Mouse (Mus musculus) adrenal gland, postnatal 36 days (tissue): Measurements from ENCODE around the gene Duox2. TPM values are rescaled to one million over a fixed set of nuclear protein-coding genes. Genes with fewer than 3 reads are reported as not detected.

Experiments
- DNase-seq, 2 experiments: peaks; one replicate each; pipeline ENCODE4 v3.0.0; 2021; ENCODE audit warnings: mixed read lengths in 1 of 2
- total RNA-seq, 2 experiments: library from RNA; stranded (reverse); gene quantifications; 2 replicates each; pipeline ENCODE4 v1.2.3; 2021

The Duox2 gene
- total RNA-seq, 2 experiments from 2014 or later: 0.13 TPM; not detected in 1

DNA sequence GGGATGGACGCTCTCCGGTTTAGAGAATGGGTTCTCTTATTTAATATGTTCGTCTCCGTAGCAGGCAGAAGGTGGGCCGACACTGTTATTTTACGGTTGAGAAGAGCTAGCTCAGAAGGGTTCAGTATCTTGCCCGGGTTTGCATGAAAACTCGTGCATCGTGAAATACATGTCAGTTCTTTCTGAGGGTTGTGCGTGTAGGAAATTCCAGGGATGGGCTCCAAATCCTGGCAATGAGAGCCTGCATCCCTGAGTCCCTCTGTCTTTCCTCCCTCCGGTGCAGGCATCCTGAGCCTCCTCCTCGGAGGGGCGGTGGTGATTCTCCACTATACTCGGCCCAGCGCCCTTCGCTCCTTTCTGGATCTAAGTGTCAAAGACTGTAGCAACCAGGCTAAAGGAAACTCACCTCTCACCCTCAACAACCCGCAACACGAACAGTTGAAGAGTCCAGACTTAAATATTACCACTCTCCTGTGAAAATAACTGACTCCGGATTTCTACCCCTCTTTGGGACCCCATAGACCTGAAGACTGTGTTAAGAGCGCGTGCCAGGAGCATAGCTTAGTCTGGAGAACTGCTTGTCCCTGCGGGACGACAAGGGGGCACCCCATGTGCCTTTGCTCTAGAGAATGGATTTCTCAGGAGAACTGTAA, 3.8 kb upstream of the Duox2 start:
- no peak for DNase-seq

- peak; percentile 63 for DNase-seq
These were observed 3.1 kb upstream of the Duox2 start for GRCm38 (mm10) chr2:122301081-122301920.

GRCm38 (mm10) chr2:122300656-122301020, 2.4 kb upstream of the Duox2 start:
- no peak for DNase-seq

GRCm38 (mm10) chr2:122299911-122300655, 1.8 kb upstream of the Duox2 start:
- no peak for DNase-seq

GRCm38 (mm10) chr2:122298596-122299490, 594 bp upstream of the Duox2 start, which contains the start of gene Duoxa2:
TSS of gene Duoxa2 (plus strand) at chr2:122298900.
- peak; percentile 15 to 30 for DNase-seq

DNA sequence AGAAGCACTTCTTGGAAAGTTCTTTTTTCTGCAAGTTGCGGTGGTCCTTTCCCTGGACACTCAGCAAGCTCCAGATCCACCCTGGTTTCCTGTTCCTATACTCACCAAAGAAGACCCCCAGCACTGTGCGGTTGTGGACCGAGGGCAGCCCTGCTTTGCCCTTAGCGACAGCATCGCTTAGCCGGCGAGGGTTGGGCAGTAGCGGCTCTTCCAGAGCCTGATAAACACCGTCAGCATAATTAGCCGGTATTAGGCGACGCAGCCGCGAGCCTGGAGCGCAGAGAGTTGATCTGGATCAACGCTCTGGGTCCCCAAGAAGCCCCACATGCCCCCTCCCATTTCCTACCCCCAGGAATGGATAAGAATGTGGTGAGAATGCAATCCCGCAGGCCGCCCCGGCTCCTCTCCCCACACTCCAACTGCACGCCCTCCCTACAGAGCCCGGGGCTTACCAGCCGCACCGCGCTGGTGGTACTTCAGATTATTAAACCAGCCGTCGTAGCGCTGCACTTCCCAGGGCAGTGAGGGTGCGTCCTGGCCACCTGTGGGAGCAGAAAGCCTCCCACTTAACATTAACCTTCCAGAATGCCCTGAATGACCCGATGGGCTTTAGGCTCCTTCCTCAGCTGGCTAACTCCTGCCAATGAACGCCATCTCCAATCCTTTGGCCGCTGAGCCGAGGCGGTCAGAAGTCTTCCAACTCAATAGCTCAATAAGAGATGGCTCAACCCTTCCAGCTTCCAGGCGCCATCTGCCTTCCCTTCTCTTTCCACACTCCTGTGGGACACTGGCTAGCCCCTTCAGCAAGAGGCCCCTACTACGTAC, 766 bp downstream of the Duox2 start:
- DNase-seq: no peak

GRCm38 (mm10) chr2:122294916-122295315, 3.3 kb downstream of the Duox2 start:
- no peak for DNase-seq

DNA sequence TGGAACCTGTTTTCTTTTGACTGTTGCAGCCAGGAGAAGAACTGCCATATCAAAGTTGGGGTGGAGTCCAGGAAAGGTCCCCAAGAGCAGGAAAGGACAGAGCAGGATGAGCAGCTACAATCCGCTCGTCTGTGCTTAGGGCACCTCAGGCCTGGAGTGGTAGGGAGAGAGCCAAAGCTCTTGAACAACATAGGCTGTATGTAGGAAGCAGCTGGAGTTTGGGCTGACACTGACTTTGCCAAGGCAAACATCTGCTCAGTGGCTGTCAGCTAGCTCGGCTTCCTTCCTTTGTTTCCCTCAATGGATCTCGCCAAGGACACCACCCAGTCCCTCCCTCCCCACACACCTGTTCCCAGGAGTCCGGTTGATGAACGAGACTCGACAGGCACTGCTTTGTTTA, 12.1 kb downstream of the Duox2 start:
- DNase-seq: no peak

- no peak for DNase-seq
These were observed 14.2 kb downstream of the Duox2 start for GRCm38 (mm10) chr2:122284091-122284490.

DNA sequence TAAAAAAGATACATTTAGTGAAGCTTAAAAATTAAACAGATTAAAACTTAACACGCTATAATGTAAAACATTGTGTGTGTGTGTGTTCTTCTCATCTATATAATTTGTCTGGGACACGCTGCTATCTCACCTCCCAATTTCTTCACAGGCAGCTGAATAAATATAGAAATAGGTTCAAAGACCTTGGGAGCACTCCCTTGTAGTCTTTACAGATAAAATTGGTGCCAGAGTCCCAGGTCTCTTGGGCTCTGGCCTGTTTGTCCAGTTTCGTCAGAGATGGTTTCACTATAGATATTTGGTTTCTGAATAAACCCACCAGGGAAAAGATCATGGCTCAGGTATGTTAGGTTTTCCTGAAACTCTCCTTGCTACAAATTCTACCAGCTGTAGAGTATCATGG, 19.5 kb downstream of the Duox2 start:
- DNase-seq: no peak

DNA sequence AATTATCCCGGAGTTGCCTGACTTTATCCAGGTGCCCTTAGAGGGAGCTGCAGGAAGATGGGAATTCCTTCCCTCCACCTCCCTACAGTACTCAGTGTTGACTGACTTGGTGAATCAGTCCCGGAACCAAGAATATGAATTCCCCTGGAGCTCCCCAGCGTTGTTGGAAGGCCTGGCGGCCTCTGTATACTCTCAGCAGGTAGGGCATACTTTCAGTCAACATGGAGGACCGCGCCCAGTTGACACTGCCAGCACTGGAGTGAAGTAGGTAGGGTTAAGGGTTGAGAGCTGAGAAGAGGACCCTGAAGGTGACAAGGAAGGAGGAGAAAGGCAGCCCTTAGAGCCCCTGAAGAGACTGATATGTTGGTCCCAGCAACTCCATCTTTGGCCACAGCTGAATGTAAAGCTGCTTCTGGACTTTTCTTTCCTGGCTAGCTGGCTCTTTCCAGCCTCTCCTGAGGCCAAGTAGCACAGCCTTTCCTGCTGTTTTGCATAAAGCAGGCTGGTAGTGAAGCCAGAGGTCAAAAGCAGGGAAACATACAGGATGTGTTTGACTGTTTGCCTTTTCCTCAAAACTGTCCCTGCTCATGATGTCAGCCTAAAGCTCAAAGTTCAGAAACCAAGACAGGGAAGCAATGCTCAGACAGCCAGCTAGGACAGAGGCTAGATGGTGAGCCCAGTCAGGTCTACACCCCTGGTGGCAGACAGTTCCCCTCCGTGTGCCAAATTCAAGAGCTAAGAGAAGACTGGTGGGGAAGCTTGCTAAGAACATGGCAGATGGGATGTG, 31.6 kb downstream of the Duox2 start:
- DNase-seq: no peak

- no peak for DNase-seq
These were observed 33.6 kb downstream of the Duox2 start for GRCm38 (mm10) chr2:122264690-122265089.

DNA sequence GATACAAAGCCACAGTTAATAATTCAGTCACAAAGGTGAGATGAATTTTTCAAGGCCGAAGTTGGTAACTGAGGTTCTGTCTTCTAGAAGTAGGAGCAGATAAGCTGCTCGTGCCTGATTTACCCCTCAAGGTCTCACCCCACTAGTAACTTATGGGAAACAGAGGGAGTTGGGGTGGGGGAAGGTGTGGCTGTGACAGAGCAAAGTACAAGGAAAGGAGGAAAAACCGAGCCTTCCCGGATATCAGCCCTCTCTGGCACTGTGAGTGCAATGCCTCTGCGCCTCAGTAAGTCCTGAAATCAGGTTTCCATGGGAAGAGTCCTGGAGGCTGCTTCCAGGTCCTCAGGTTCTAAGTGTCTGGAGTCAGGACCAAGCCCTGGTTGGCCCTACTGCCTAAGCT, 37.5 kb downstream of the Duox2 start:
- no peak for DNase-seq

- no peak for DNase-seq
These were observed 42.3 kb downstream of the Duox2 start for GRCm38 (mm10) chr2:122255997-122256396.

DNA sequence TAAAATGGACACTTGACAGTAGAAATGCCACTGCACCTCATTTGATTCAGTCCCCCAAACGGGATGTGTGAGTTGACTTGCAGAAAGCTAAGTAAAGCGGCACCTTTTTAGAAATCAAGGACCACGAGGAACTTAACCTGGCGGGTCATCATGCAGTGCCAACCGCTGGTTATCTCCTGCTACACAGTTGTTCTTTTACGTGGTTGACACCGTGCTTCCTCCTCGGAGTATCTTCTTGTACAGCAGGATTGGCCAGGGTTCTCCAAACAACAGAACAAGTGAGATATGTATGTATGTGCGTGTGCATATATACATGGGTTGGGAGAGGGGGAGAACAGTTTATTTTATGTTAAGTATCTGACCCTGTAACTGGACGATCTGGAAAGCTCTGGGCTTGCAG, 50.5 kb downstream of the Duox2 start:
- no peak for DNase-seq

- DNase-seq: peak; percentile 73 to 82
These were observed 54.5 kb downstream of the Duox2 start for GRCm38 (mm10) chr2:122243671-122244131.

DNA sequence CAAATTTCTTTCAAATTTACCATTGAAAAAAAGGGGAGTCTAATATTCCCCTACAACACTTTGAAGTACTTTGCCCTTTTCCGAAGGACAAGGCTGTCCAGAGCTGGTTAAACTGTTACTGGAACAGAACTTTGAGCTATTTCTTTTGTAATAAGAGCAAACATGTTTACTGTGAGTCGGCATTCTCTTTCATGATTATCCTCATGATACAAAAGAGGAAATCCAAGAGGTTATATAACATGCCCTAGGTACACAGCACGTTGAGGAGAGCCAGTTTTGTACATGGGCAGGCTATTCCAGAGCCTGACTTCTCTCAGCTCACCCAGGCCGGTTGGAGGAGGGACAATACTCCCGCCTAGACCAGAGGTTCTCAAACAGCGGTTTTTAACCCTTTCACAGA, 56.3 kb downstream of the Duox2 start:
- DNase-seq: no peak

- DNase-seq: no peak
These were observed 57.0 kb downstream of the Duox2 start for GRCm38 (mm10) chr2:122241226-122241625.

GRCm38 (mm10) chr2:122240735-122241134, 57.5 kb downstream of the Duox2 start:
- no peak for DNase-seq

DNA sequence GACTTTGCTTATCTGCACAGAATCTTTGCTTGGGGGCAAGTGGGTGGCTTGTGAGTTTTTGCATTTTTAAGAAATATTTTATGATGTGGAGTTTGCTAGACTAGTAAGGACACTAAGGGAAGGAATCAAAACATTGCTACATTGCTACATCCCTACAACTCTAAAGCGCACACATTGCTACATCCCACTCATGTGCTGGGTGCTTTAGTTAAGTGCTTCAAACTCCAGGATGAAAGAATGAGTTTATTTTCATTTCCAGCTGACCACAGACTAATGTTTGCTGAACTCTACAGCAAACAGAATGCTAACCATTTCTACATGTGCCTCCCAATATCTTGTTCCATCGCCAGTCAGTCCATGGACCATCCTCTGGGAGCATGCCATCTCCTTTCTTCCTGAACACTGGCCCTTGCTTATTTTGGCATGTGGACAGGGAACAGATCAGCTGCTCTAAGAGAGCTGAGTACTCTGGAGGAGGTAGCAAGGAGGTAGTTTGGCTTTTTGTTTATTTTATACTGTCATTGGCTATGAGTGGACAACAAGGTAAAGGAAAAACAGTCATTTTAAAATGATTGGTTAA, 60.3 kb downstream of the Duox2 start:
- no peak for DNase-seq
